Mouse (Mus musculus): ENCODE measurements around the gene Errfi1. TPM values are rescaled to one million over a fixed set of nuclear protein-coding genes. Genes with fewer than 3 reads are reported as not detected.

Errfi1 gene
- total and polyA plus RNA-seq, 2 experiments from 2014 or later = 7.4 to 33.7 TPM

DNA sequence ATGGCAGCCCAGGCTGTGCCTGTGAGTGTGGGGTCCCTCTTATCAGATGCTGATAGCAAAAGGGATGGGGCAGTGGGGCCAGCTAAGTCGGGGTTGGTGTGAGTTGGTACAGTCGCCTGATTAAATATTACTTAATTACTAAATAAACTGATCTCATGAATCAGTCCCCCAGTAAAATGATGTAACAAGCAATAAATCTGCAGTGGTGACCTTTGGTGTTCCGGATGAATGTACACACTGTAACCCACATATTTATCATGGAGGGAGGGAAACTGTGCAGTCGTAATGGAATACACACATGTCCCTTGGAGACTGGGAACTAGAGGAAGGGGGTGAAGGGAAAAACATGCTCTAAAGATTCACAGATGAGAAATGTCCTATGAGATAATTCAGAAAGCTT, 38.6 kb upstream of the Errfi1 start:
- no peak overlapping the region for H3K4me2 ChIP-seq (ENCODE audit: low read depth, low read length)
- ATAC-seq (ENCODE audit: insufficient read depth, low read depth) = no peak
- no peaks in the 10 kb centered on the region for H3K27me3 ChIP-seq (ENCODE audit: control insufficient read depth, insufficient read depth, low read length)
- no peak overlapping the region for H3K4me3 ChIP-seq (ENCODE audit: low read depth, low read length)
- no peak overlapping the region for H3K9ac ChIP-seq (replicated peaks; ENCODE audit: low read depth, low read length)
- no peaks in the 10 kb centered on the region for H3K9me3 ChIP-seq (replicated peaks; ENCODE audit: control insufficient read depth, low read length)
- no peaks in the 10 kb centered on the region for H3K36me3 ChIP-seq (replicated peaks; ENCODE audit: control insufficient read depth, insufficient read depth, low read length)
- no peak for DNase-seq (ENCODE audit: low spot score)
- 0 out of 2 replicates have a peak overlapping the region, but pooled peaks have one; percentile 14 for H3K27ac ChIP-seq (ENCODE audit: low read depth)
- TF ChIP-seq CTCF (IDR thresholded peaks at IDR 0.05; ENCODE audit: low read depth) (no peak), EP300 (IDR thresholded peaks at IDR 0.05; ENCODE audit: low read depth) (no peak)
- 64% methylated on average over 4 of the region's 4 CpGs for whole genome bisulfite sequencing
- H3K4me1 ChIP-seq (ENCODE audit: control insufficient read depth, insufficient read depth) = no peaks in the 10 kb centered on the region

DNA sequence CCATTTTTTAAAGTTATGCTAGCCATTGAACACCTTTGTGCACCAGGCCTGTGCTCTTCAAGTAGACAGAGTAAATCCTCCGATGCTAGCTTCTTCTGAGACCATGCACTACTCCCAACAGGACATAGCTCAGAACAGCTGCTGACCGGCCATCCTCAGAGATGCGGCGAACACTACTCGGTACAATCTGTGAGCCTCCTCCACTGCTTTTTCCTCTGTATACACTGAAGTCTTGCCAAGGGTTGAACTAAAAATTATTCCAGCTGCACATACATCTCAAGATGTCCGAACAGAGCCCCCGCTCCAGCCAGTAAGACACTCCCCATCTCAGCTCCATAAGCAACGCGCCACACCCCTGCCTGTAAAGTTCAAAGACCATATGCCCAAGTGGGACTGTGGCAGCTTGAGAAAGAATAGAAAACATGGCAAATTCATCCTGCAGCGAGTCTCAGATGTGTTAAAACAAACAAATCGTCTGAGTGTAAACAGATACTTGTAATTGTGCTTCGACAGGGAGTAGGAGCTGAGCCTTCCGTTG, 37.2 kb upstream of the Errfi1 start:
- DNase-seq (ENCODE audit: low spot score) (no peak), ATAC-seq (ENCODE audit: insufficient read depth, low read depth) (no peak)
- Histone ChIP-seq H3K4me3 (ENCODE audit: low read depth, low read length) (no peak overlapping the region), H3K36me3 (replicated peaks; ENCODE audit: control insufficient read depth, insufficient read depth, low read length) (no peaks in the 10 kb centered on the region), H3K4me2 (ENCODE audit: low read depth, low read length) (no peak overlapping the region), H3K27ac (ENCODE audit: low read depth) (0 out of 2 replicates have a peak overlapping the region, but pooled peaks have one; percentile 22), H3K9ac (replicated peaks; ENCODE audit: low read depth, low read length) (no peak overlapping the region), H3K27me3 (ENCODE audit: control insufficient read depth, insufficient read depth, low read length) (no peaks in the 10 kb centered on the region), H3K9me3 (replicated peaks; ENCODE audit: control insufficient read depth, low read length) (no peaks in the 10 kb centered on the region), H3K4me1 (ENCODE audit: control insufficient read depth, insufficient read depth) (no peaks in the 10 kb centered on the region)
- 73% methylated on average over 13 of the region's 13 CpGs for WGBS
- TF ChIP-seq EP300 (IDR thresholded peaks at IDR 0.05; ENCODE audit: low read depth) (no peak), CTCF (IDR thresholded peaks at IDR 0.05; ENCODE audit: low read depth) (no peak)

DNA sequence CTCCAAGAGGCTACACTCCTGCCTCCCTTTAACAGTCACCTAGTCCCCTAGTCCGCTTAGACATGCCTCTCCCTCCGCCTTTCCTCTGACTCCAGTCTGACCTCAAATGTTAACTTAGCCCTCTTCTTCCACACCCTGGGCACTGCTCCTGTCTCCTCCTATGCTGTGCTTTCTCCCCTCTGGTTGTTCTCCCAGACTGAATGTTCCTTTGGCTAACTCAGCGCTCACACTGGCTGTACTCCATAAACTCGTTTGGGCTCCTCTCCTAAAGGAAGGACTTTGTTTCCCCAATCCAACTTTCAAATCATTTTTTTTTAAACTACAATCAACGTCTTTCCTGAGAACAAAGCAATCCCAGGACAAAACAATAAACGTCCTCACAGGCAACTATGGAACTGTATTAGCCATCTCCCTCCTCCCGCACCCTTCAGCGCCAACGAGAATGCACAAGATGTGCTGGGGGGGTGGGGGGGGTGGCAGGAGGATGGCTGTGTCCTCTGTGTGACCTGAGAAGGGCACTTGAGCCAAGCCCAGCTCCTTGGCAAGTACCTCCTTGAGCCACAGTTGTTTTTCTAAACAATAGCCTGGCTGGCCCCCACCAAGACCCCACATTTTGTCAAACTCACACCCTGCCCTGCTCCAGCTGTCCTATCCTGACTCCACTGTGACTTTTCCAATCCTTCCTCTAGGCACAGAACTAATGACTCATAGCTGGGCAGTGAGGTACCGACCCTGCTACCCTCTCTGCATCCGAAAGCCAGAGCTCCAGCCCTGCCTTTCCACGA, 34.4 kb upstream of the Errfi1 start:
- Histone ChIP-seq H3K4me3 (ENCODE audit: low read depth, low read length) (no peak overlapping the region), H3K4me1 (ENCODE audit: control insufficient read depth, insufficient read depth) (0 out of 2 replicates have a peak, but pooled peaks cover 3% of the 10 kb centered on the region), H3K27me3 (ENCODE audit: control insufficient read depth, insufficient read depth, low read length) (no peaks in the 10 kb centered on the region), H3K9me3 (replicated peaks; ENCODE audit: control insufficient read depth, low read length) (no peaks in the 10 kb centered on the region), H3K27ac (ENCODE audit: low read depth) (no peak overlapping the region), H3K36me3 (replicated peaks; ENCODE audit: control insufficient read depth, insufficient read depth, low read length) (no peaks in the 10 kb centered on the region), H3K4me2 (ENCODE audit: low read depth, low read length) (no peak overlapping the region), H3K9ac (replicated peaks; ENCODE audit: low read depth, low read length) (no peak overlapping the region)
- ATAC-seq (ENCODE audit: insufficient read depth, low read depth) (no peak), DNase-seq (ENCODE audit: low spot score) (no peak)
- TF ChIP-seq EP300 (IDR thresholded peaks at IDR 0.05; ENCODE audit: low read depth) = no peak
- 65% methylated on average over 12 of the region's 12 CpGs for WGBS

DNA sequence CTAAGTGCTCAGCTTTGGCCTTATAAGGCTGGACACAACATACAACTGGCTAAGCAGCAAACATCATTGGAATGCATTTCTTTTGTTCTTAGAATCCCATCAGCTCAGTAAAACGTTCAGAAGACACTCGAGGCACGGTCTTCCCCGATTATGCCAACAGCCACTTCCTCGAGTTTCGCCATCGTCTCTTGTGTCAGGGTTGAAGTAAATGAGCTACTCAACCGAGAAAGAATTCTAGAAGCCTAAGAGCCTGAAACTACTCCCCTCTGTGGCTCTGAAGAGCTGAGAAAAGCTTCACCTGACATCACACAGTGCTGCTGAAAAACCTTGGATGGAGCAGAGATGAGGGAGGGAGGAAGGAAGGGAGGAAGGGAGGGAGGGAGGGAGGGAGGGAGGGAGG, 32.3 kb upstream of the Errfi1 start:
- no peak overlapping the region for H3K27ac ChIP-seq (ENCODE audit: low read depth)

DNA sequence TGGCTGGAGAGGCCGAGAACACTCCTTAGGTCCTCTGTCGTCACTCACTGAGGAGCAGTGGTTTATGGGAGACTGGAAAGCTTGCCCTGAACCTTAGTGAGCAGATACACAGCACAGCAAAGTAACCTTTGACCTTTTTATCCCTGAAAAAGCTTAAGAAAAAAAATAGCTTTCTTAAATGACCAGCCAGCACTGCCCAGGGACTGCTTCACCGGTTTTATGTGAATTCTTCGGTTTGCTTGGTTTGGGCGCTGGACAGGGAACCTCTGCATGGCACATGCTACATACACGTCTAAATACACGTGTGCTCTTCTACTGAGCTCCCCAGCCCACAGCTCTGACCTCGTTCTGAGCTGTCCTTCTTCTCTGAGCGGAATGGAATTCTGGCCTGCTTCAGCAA, 31.1 kb upstream of the Errfi1 start:
- 80% methylated on average over 9 of the region's 9 CpGs for WGBS
- Histone ChIP-seq H3K9me3 (replicated peaks; ENCODE audit: control insufficient read depth, low read length) (no peaks in the 10 kb centered on the region), H3K36me3 (replicated peaks; ENCODE audit: control insufficient read depth, insufficient read depth, low read length) (no peaks in the 10 kb centered on the region), H3K27me3 (ENCODE audit: control insufficient read depth, insufficient read depth, low read length) (no peaks in the 10 kb centered on the region), H3K4me3 (ENCODE audit: low read depth, low read length) (no peak overlapping the region), H3K9ac (replicated peaks; ENCODE audit: low read depth, low read length) (no peak overlapping the region), H3K27ac (ENCODE audit: low read depth) (no peak overlapping the region), H3K4me2 (ENCODE audit: low read depth, low read length) (no peak overlapping the region), H3K4me1 (ENCODE audit: control insufficient read depth, insufficient read depth) (0 out of 2 replicates have a peak, but pooled peaks cover 4% of the 10 kb centered on the region)
- TF ChIP-seq CTCF (IDR thresholded peaks at IDR 0.05; ENCODE audit: low read depth) (no peak), EP300 (IDR thresholded peaks at IDR 0.05; ENCODE audit: low read depth) (no peak)
- DNase-seq (ENCODE audit: low spot score) (no peak), ATAC-seq (ENCODE audit: insufficient read depth, low read depth) (no peak)

More for the DNA sequence above, 32.3 kb upstream of the Errfi1 start:
- Histone ChIP-seq H3K9me3 (replicated peaks; ENCODE audit: control insufficient read depth, low read length) (no peaks in the 10 kb centered on the region), H3K4me1 (ENCODE audit: control insufficient read depth, insufficient read depth) (0 out of 2 replicates have a peak, but pooled peaks cover 4% of the 10 kb centered on the region), H3K9ac (replicated peaks; ENCODE audit: low read depth, low read length) (no peak overlapping the region), H3K4me3 (ENCODE audit: low read depth, low read length) (no peak overlapping the region), H3K4me2 (ENCODE audit: low read depth, low read length) (no peak overlapping the region), H3K27me3 (ENCODE audit: control insufficient read depth, insufficient read depth, low read length) (no peaks in the 10 kb centered on the region), H3K36me3 (replicated peaks; ENCODE audit: control insufficient read depth, insufficient read depth, low read length) (no peaks in the 10 kb centered on the region)
- DNase-seq (ENCODE audit: low spot score) (no peak), ATAC-seq (ENCODE audit: insufficient read depth, low read depth) (no peak)
- no peak for TF ChIP-seq CTCF (IDR thresholded peaks at IDR 0.05; ENCODE audit: low read depth)
- TF ChIP-seq EP300 (IDR thresholded peaks at IDR 0.05; ENCODE audit: low read depth) = no peak
- WGBS = 75% methylated on average over 8 of the region's 8 CpGs
